Mouse (Mus musculus) heart, adult 2 months (tissue): ENCODE results near the gene Add1. TPM values are rescaled to one million over a fixed set of nuclear protein-coding genes. Genes with fewer than 3 reads are reported as not detected.
"Not testable (repeated sequence)": the region's sequence is repeated elsewhere in the genome, so short reads cannot be mapped to it uniquely, and the experiment has no call there.

Source experiments
- DNase-seq, 2 experiments: peaks; one replicate each; pipeline ENCODE4 v3.0.0; 2021
- H3K27ac ChIP-seq: fragments of 200-600 bp; 2 replicates; pipeline ENCODE4 v1.8.1; 2022
- H3K27me3 ChIP-seq: fragments of 200-500 bp; 2 replicates; pipeline ENCODE4 v1.6.1; 2012; ENCODE audit warnings: mild to moderate bottlenecking, low read length, inconsistent platforms, mixed read lengths; ENCODE audit not compliant: control insufficient read depth, insufficient read depth
- H3K36me3 ChIP-seq: fragments of 200-500 bp; 2 replicates; pipeline ENCODE4 v1.6.1; 2012; ENCODE audit warnings: low read length, inconsistent platforms; ENCODE audit not compliant: control insufficient read depth, insufficient read depth
- H3K4me1 ChIP-seq: fragments of 200-500 bp; 2 replicates; pipeline ENCODE4 v1.6.1; 2011; ENCODE audit warnings: low read length; ENCODE audit not compliant: control insufficient read depth, insufficient read depth
- H3K4me3 ChIP-seq: fragments of 200-600 bp; 2 replicates; pipeline ENCODE4 v1.8.1; 2022
- H3K79me2 ChIP-seq: fragments of 200-500 bp; replicated peaks from 2 replicates; pipeline ENCODE4 v1.6.1; 2012; ENCODE audit warnings: mild to moderate bottlenecking, inconsistent platforms, low read length, moderate library complexity, mixed read lengths; ENCODE audit not compliant: control insufficient read depth, insufficient read depth
- H3K9ac ChIP-seq: fragments of 200-500 bp; 2 replicates; pipeline ENCODE4 v1.6.1; 2012; ENCODE audit warnings: low read depth, mild to moderate bottlenecking, control low read depth, inconsistent platforms, low read length, mixed read lengths
- CTCF ChIP-seq: fragments of 200-600 bp; IDR thresholded peaks from 2 replicates; pipeline ENCODE4 v1.8.1; 2022; ENCODE audit warnings: antibody characterized with exemption, mild to moderate bottlenecking, moderate library complexity
- EP300 ChIP-seq: fragments of 200-500 bp; IDR thresholded peaks from 2 replicates; pipeline ENCODE4 v1.6.1; 2011; ENCODE audit warnings: low read depth, low read length, control low read depth; ENCODE audit not compliant: insufficient read depth
- POLR2A ChIP-seq: fragments of 200-500 bp; IDR thresholded peaks from 2 replicates; pipeline ENCODE4 v1.6.1; 2011; ENCODE audit warnings: mild to moderate bottlenecking, low read depth, low read length, control low read depth; ENCODE audit not compliant: insufficient read depth
- WGBS: fragments of 180-500 bp; shearing (Covaris S2); methylation state at CpG from one replicate; pipeline ENCODE4 v1.1.7; 2018; 5-methylcytosine and 5-hydroxymethylcytosine counted together
- intact Hi-C: fragments of 180-260 bp; cut with DNase I; formaldehyde crosslinking; loops from one replicate; pipeline ENCODE4 v1.15.1; 2025
- polyA plus RNA-seq: library from polyadenylated mRNA; depleted of rRNA; stranded (reverse); fragments of >200 nt; gene quantifications from 2 replicates; pipeline ENCODE4 v1.2.3, GENCODE M21; 2012
- total RNA-seq, 2 experiments: library from RNA; stranded (reverse); gene quantifications; 2 replicates each; pipeline ENCODE4 v1.2.3; 2021

The Add1 gene
- total and polyA plus RNA-seq, 3 experiments, result 116 to 129 (median 129) TPM

DNA sequence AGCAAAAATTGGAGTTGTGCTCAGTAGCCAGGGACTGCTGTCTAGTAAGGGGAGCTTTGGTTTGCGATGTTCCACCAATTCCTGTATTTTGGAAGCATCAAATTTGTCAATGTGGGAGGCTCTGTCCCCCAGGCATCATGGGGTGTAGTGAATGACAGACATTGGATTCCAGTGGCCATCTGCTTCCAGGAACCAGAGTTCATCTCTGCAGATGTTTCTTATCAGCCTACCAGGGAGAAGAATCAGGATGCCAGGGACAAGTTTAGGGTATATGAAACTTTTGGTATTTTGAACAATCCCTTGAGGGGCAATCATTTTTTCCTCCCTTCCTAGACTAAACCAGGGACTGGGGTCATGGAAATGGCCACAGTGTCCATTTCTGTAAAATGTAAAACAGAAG lies 9.6 kb upstream of the Add1 start:
- intact Hi-C loops, result no loop called here
- WGBS, result 93% methylated on average over 1 of the region's 1 CpGs
- Histone ChIP-seq H3K9ac (no peak overlapping the region), H3K4me3 (no peak overlapping the region), H3K79me2 (no peaks in the 10 kb centered on the region), H3K4me1 (peaks cover 8% of the 10 kb centered on the region), H3K36me3 (no peaks in the 10 kb centered on the region), H3K27ac (no peak overlapping the region), H3K27me3 (no peaks in the 10 kb centered on the region)
- no peak for DNase-seq
- TF ChIP-seq EP300 (no peak), CTCF (no peak), POLR2A (no peak)

DNA sequence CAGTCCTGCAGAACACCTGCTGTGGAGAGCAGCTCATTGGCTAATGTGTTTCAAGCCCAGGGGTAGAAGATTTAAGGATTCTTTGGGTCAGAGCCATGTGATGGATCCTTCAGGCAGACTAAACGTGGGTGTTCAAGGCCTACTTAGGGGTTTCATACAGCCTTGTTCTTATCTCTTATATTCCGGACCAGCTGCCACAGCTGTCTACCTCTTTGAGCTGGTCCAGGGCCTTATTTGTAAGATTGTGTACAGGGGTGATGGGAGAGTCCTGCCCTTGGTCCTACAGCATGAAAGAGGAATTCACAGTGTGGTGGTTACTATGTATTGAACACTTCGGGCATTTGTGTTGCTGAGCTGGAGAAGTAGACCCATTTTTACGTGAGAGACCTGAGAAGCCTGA lies 9.2 kb upstream of the Add1 start:
- WGBS, result 82% methylated on average over 4 of the region's 4 CpGs
- no peak for DNase-seq
- H3K9ac ChIP-seq, result no peak overlapping the region
- H3K4me3 ChIP-seq, result no peak overlapping the region
- H3K27me3 ChIP-seq, result no peaks in the 10 kb centered on the region
- H3K79me2 ChIP-seq, result no peaks in the 10 kb centered on the region
- intact Hi-C loops, result no loop called here
- H3K4me1 ChIP-seq, result peaks cover 8% of the 10 kb centered on the region
- TF ChIP-seq CTCF, result no peak
- no peak for TF ChIP-seq EP300
- TF ChIP-seq POLR2A, result no peak
- H3K36me3 ChIP-seq, result no peaks in the 10 kb centered on the region
- H3K27ac ChIP-seq, result no peak overlapping the region; the same call in 1 of the 2 replicates

DNA sequence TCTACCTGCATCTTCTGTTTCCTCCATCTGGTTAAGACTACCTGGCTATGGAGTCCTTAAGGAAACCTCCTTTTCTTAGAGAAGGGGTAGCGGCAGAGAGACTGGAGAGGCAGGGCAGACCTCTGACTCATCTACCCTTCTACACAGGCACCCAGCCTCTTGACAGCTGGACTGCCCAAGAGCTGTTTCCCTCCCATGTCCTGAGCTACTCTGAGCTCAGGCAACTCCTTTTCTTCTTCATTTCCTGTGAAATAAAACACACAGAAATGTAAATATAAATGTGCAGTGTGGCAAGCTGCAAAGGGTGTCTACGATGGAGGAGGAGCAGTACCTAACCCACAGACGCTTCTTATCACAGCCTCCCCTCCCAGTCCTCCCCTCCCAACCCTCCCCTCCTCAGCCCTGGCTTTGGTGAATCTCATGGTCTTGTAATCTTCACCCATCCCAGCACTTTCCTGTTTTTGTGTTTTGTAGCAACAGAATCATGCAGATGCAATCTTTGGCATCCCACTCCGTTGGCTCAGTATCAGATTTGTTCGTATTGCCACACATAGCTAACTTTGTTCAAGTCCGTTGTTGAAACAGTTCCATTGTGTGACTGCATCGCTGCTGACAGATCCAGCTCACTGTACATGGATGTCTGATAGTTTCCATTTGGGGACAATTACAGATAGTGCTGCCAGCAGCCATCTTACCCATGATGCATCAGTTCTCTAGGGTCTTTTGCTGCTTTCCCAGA lies 7.8 kb upstream of the Add1 start:
- H3K4me3 ChIP-seq, result no peak overlapping the region
- DNase-seq, result peak; percentile 69 to 80
- TF ChIP-seq CTCF (no peak), POLR2A (peak; percentile 33; the same call in 1 of the 2 replicates), EP300 (peak; percentile 25; the same call in 1 of the 2 replicates)
- H3K27me3 ChIP-seq, result no peaks in the 10 kb centered on the region
- H3K27ac ChIP-seq, result peak overlapping the region; percentile 64
- peaks cover 8% of the 10 kb centered on the region for H3K4me1 ChIP-seq
- H3K36me3 ChIP-seq, result no peaks in the 10 kb centered on the region
- 13% methylated on average over 7 of the region's 7 CpGs for WGBS
- intact Hi-C loops, result no loop called here
- no peak overlapping the region for H3K9ac ChIP-seq
- H3K79me2 ChIP-seq, result no peaks in the 10 kb centered on the region

DNA sequence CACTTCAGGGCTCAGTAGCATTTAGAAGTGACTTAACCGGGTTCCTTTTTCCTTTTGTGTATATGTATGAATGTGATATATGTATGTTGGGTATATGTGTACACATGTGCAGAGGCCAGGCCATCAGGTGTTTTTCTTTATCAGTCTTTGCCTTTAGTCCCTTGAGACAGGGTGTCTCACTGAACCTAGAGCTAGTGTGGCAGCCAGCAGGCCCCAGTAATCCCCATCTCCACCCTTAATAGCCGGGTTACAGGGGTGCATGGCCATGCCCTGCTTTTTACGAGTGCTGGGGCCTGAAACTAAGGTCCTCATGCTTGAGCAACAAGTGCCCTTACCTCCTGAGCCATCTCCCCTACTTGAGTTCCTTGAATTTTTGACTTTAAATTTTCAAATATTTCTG lies 1.9 kb upstream of the Add1 start:
- DNase-seq, result no peak
- WGBS, result 86% methylated on average over 3 of the region's 3 CpGs
- intact Hi-C loops, result loop anchor here (2.0 kb wide), 1 partner anchor 55 kb away; no protein-coding TSS in a partner anchor

DNA sequence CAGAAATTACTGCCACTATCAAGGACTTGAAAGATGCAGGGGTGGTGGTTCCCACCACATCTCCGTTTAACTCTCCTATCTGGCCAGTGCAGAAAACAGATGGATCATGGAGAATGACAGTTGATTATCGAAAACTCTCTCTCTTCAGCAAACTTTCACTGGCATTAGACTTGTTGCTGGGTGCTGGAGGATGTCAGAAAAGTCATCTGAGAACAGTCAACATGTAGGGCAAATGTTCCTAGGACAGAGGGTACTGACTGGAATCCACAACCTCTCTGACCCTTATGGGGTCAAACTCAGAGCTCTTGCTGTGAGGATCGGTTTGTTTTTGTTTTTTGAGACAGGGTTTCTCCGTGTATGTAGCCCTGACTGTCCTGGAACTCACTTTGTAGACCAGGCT lies 896 bp upstream of the Add1 start:
- H3K4me3 ChIP-seq, result peak overlapping the region; percentile 84; the same call in 1 of the 2 replicates
- H3K4me1 ChIP-seq, H3K79me2 ChIP-seq, H3K36me3 ChIP-seq, DNase-seq, intact Hi-C loops, H3K27me3 ChIP-seq: not testable (repeated sequence)
- peak overlapping the region; percentile 97 for H3K27ac ChIP-seq
- whole genome bisulfite sequencing, result 44% methylated on average over 4 of the region's 4 CpGs
- peak overlapping the region; percentile 80; the same call in 1 of the 2 replicates for H3K9ac ChIP-seq

More for the DNA sequence above, 1.9 kb upstream of the Add1 start:
- H3K4me3 ChIP-seq, result no peak overlapping the region
- peaks cover 6% of the 10 kb centered on the region for H3K36me3 ChIP-seq
- H3K4me1 ChIP-seq, result peaks cover 3% of the 10 kb centered on the region
- no peak overlapping the region for H3K27ac ChIP-seq
- H3K27me3 ChIP-seq, result no peaks in the 10 kb centered on the region
- no peak for TF ChIP-seq POLR2A
- no peak for TF ChIP-seq CTCF
- no peak for TF ChIP-seq EP300
- H3K79me2 ChIP-seq, result peaks cover 3% of the 10 kb centered on the region; the same call in 1 of the 2 replicates
- H3K9ac ChIP-seq, result no peak overlapping the region

DNA sequence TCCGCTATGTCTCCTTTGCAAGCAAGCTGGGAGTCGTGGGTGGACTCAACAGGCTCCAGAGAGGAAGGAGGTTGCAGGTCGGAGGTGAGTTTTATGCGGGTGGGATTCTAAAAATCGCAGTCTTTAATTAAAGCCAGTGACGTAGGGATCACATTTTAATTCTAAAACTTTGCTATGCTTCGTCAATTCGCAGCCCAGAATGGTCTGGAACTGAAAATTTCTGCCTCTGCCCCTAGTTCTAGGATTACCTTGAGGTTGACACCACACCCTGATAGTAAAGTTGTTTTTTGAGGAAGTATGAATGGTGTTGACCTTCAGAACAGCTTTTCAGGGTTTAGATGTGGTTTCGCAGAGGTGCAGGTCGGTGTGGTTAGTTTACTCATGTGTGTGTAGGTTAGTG lies 1.3 kb downstream of the Add1 start:
- no peaks in the 10 kb centered on the region for H3K27me3 ChIP-seq
- peaks cover 8% of the 10 kb centered on the region for H3K36me3 ChIP-seq
- 23% methylated on average over 10 of the region's 10 CpGs for WGBS
- H3K4me3 ChIP-seq, result peak overlapping the region; percentile 84
- peak overlapping the region; percentile 41; the same call in 1 of the 2 replicates for H3K9ac ChIP-seq
- no peak for TF ChIP-seq POLR2A
- TF ChIP-seq CTCF, result no peak
- TF ChIP-seq EP300, result no peak
- DNase-seq, result no peak
- intact Hi-C loops, result no loop called here
- H3K79me2 ChIP-seq, result peaks cover 14% of the 10 kb centered on the region
- H3K4me1 ChIP-seq, result peaks cover 7% of the 10 kb centered on the region
- H3K27ac ChIP-seq, result peak overlapping the region; percentile 97
